9 mouse cellular contexts compared by ENCODE assay signal in genomic region chr1:59409585-59410160, GRCm38 (mm10).
A peak's percentile ranks its signal among the peaks of the same experiment; 100 is the strongest.
DNase-seq lines count a peak whose midpoint lies in the region; ATAC-seq lines count a peak whose summit lies in the region.
"Had no signal": no experiment of that assay in that cellular context is flagged by ENCODE, and none has a peak within 500 bp of the region (broad histone marks: within the 10 kb centered on the region; RNA-seq: fewer than 3 reads in every experiment).

No protein-coding gene starts in this region.

- no peaks in the 10 kb centered on the region for H3K9me3 ChIP-seq in intestine, embryonic 14.5 days (ENCODE audit: control insufficient read depth, low read length)

- no peak overlapping the region for H3K9ac ChIP-seq in intestine, embryonic 14.5 days (ENCODE audit: low read length)

- H3K36me3 ChIP-seq in intestine, embryonic 14.5 days (ENCODE audit: control insufficient read depth, insufficient read depth, low read length): no peaks in the 10 kb centered on the region

- peak; percentile 44 for DNase-seq in embryo, embryonic 11 days
- DNase-seq in embryo, embryonic 9.5 days (ENCODE audit: extremely low spot score): no peak
- DNase-seq in ovary, postnatal 36 days (ENCODE audit: low spot score): peak; percentile 21
- DNase-seq in ovary, adult 18-20 months (ENCODE audit: low spot score): no peak
- DNase-seq in intestine, embryonic 14.5 days (ENCODE audit: low spot score): no peak
- DNase-seq in skeletal muscle tissue, adult 2 months (ENCODE audit: low read depth, low spot score): peak; percentile 93
- DNase-seq in cerebellum, adult 8-10 months: no peak
- no peak for DNase-seq in cerebellum, adult 9-11 months
- DNase-seq: cerebellum, adult 11 months had no signal

- H3K27ac ChIP-seq in intestine, embryonic 14.5 days (ENCODE audit: low read depth): no peak overlapping the region

- H3K4me1 ChIP-seq in intestine, embryonic 14.5 days (replicated peaks; ENCODE audit: control insufficient read depth, insufficient read depth, low read length): peaks cover 4% of the 10 kb centered on the region; the same call in 1 of the 2 replicates

- H3K4me2 ChIP-seq in intestine, embryonic 14.5 days (ENCODE audit: low read length): no peak overlapping the region

- H3K27me3 ChIP-seq in intestine, embryonic 14.5 days (replicated peaks; ENCODE audit: control insufficient read depth, insufficient read depth, low read length): no peaks in the 10 kb centered on the region

- WGBS in intestine, embryonic 14.5 days: 20% methylated on average over 8 of the region's 8 CpGs

- H3K4me3 ChIP-seq in intestine, embryonic 14.5 days (ENCODE audit: low read depth, low read length): no peak overlapping the region

- 0 out of 2 replicates have a peak, but pooled peaks have one; percentile 36 for ATAC-seq in intestine, embryonic 14.5 days (replicated peaks; ENCODE audit: low FRiP score, low TSS enrichment, low read depth)

Comparison
In these comparisons a context has a peak if more than half of its experiments do, and no peak if none do; other contexts are left out.
1. DNase-seq: peak in embryo, embryonic 11 days (single experiment), ovary, postnatal 36 days (single experiment) and skeletal muscle tissue, adult 2 months (single experiment); none in embryo, embryonic 9.5 days (single experiment), ovary, adult 18-20 months (single experiment), intestine, embryonic 14.5 days (single experiment), cerebellum, adult 8-10 months (single experiment) and cerebellum, adult 9-11 months (single experiment).